In genomic region chr5:24399686-24400085, GRCm38 (mm10) we compare ENCODE assay signal across 22 mouse cellular contexts. TPM values are rescaled to one million over a fixed set of nuclear protein-coding genes. Genes with fewer than 3 reads are reported as not detected.
"Had no signal": no experiment of that assay in that cellular context is flagged by ENCODE, and none has a peak within 500 bp of the region (broad histone marks: within the 10 kb centered on the region; RNA-seq: fewer than 3 reads in every experiment).

No protein-coding gene starts in this region.

- H3K27ac ChIP-seq: midbrain, embryonic 10.5 days; midbrain, embryonic 12.5 days; neural tube, embryonic 13.5 days; neural tube, embryonic 15.5 days had no signal

- H3K9me3 ChIP-seq: midbrain, embryonic 10.5 days; midbrain, embryonic 12.5 days; neural tube, embryonic 13.5 days; neural tube, embryonic 15.5 days had no signal

- H3K27me3 ChIP-seq: midbrain, embryonic 12.5 days; neural tube, embryonic 13.5 days; neural tube, embryonic 15.5 days had no signal

- ATAC-seq: midbrain, embryonic 16.5 days had no signal

- DNase-seq: lung, adult 18-20 months; lung, embryonic 14.5 days; lung, postnatal 10 days; lung, postnatal 4 days; midbrain, embryonic 14.5 days; retina, postnatal 1 day; right cerebral cortex, adult 18-20 months; right cerebral cortex, postnatal 25 days; right cerebral cortex, postnatal 4 days; spleen, adult 18-20 months; thymus, adult 18-20 months; thymus, postnatal 14 days; thymus, postnatal 36 days had no signal

- H3K4me3 ChIP-seq: midbrain, embryonic 10.5 days; midbrain, embryonic 12.5 days; myocyte; neural tube, embryonic 13.5 days; neural tube, embryonic 15.5 days had no signal

- H3K9ac ChIP-seq: lung, embryonic 14.5 days; midbrain, embryonic 12.5 days; neural tube, embryonic 13.5 days; neural tube, embryonic 15.5 days had no signal

- H3K4me2 ChIP-seq: lung, embryonic 14.5 days; midbrain, embryonic 12.5 days; neural tube, embryonic 13.5 days; neural tube, embryonic 15.5 days had no signal

RNA-seq across cellular contexts. Expression of gene Asic3, which starts 13.5 kb away (rescaled TPM):
- total RNA-seq: megakaryocyte, adult 5-6 weeks; megakaryocyte-erythroid progenitor cell, adult 5-6 weeks had no signal
- polyA plus RNA-seq: lung, embryonic 14.5 days; lung, embryonic 16.5 days; midbrain, embryonic 14.5 days; midbrain, embryonic 16.5 days had no signal
